Mouse (Mus musculus) heart, postnatal 0 days (tissue): ENCODE data around the gene Chrd. TPM values are rescaled to one million over a fixed set of nuclear protein-coding genes. Genes with fewer than 3 reads are reported as not detected.
A peak's percentile ranks its signal among the peaks of the same experiment; 100 is the strongest.

ENCODE experiments used
- ATAC-seq: fragments of 200-750 bp; cut with Nextera tagmentation; 2 replicates; pipeline ENCODE4 v1.8.0; 2017; ENCODE audit warnings: low read depth, moderate number of reproducible peaks, moderate library complexity; ENCODE audit not compliant: insufficient read depth
- DNase-seq: peaks from one replicate; pipeline ENCODE4 v3.0.0-alpha.2; 2016; ENCODE audit warnings: low spot score
- H3K27ac ChIP-seq: fragments of 300-500 bp; sonication (generic); 2 replicates; pipeline ENCODE4 v1.5.1; 2014; ENCODE audit warnings: low read depth, mild to moderate bottlenecking
- H3K27me3 ChIP-seq: fragments of 300-500 bp; sonication (generic); 2 replicates; pipeline ENCODE4 v1.6.1; 2014; ENCODE audit warnings: low read length, mixed read lengths; ENCODE audit not compliant: control insufficient read depth, insufficient read depth
- H3K36me3 ChIP-seq: fragments of 300-500 bp; sonication (generic); replicated peaks from 2 replicates; pipeline ENCODE4 v1.6.1; 2014; ENCODE audit warnings: low read length, mixed read lengths; ENCODE audit not compliant: control insufficient read depth, insufficient read depth
- H3K4me1 ChIP-seq: fragments of 300-500 bp; sonication (generic); 2 replicates; pipeline ENCODE4 v1.6.1; 2014; ENCODE audit warnings: antibody characterized with exemption; ENCODE audit not compliant: control insufficient read depth, insufficient read depth
- H3K4me2 ChIP-seq: fragments of 300-500 bp; sonication (generic); 2 replicates; pipeline ENCODE4 v1.6.1; 2014; ENCODE audit warnings: low read depth, mild to moderate bottlenecking, low read length, moderate library complexity
- H3K4me3 ChIP-seq: fragments of 300-500 bp; sonication (generic); 2 replicates; pipeline ENCODE4 v1.5.1; 2014; ENCODE audit warnings: low read depth, low read length
- H3K9ac ChIP-seq: fragments of 300-500 bp; sonication (generic); replicated peaks from 2 replicates; pipeline ENCODE4 v1.6.1; 2014; ENCODE audit warnings: low read depth, low read length, mixed read lengths
- H3K9me3 ChIP-seq: fragments of 300-500 bp; sonication (generic); replicated peaks from 2 replicates; pipeline ENCODE4 v1.6.1; 2016; ENCODE audit warnings: low read length; ENCODE audit not compliant: control insufficient read depth
- CTCF ChIP-seq: IDR thresholded peaks from 2 replicates; pipeline ENCODE4 v1.5.1; 2016; ENCODE audit warnings: antibody characterized with exemption, control low read depth, low read depth
- EP300 ChIP-seq: IDR thresholded peaks from 2 replicates; pipeline ENCODE4 v1.6.1; 2016; ENCODE audit warnings: antibody characterized with exemption, low read depth
- WGBS: fragments of 180-500 bp; shearing (Covaris S2); extraction: QIAGEN DNeasy Blood & Tissue Kit; methylation state at CpG from one replicate; pipeline ENCODE4 v1.1.7; 2014; 5-methylcytosine and 5-hydroxymethylcytosine counted together
- polyA plus RNA-seq: library from polyadenylated mRNA; unstranded; fragments of >200 nt; fragmentation: Nextera tagmentation; extraction: Ambion mirVana; gene quantifications from 2 replicates; pipeline ENCODE4 v1.2.1, GENCODE M21; 2015
- total RNA-seq: library from RNA; depleted of rRNA; stranded (reverse); fragments of >200 nt; gene quantifications from 2 replicates; pipeline ENCODE4 v1.2.3, GENCODE M21; 2014; ENCODE audit warnings: low replicate concordance

The Chrd gene
- total and polyA plus RNA-seq, 2 experiments from 2014 or later, result 0.49 to 9.7 TPM

DNA sequence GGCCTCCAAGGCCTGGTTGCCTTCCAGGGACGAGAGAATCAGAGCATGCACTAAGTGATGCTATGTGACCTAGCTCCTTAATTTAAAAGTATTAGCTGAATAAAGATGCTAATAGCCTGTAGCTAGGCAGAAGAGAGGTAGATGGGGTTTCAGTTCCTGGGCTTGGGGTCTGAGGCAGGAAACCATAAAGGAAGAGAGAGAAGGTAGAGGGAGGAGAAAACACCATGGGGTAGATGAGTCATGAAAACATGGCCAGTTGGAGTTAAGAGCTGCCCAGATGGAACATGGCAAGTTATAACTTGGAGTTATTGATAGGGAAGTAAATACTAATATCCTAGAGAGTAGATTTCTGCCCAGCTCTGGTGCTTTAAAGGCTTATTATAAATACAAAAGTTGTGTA, 24.5 kb downstream of the Chrd start:
- WGBS, result 64% methylated on average over 1 of the region's 1 CpGs
- Histone ChIP-seq H3K4me1 (no peaks in the 10 kb centered on the region), H3K9ac (no peak overlapping the region), H3K27ac (no peak overlapping the region), H3K9me3 (no peaks in the 10 kb centered on the region), H3K4me2 (no peak overlapping the region), H3K27me3 (no peaks in the 10 kb centered on the region), H3K36me3 (no peaks in the 10 kb centered on the region), H3K4me3 (no peak overlapping the region)
- no peak for TF ChIP-seq CTCF
- no peak for TF ChIP-seq EP300
- ATAC-seq, result no peak
- no peak for DNase-seq

DNA sequence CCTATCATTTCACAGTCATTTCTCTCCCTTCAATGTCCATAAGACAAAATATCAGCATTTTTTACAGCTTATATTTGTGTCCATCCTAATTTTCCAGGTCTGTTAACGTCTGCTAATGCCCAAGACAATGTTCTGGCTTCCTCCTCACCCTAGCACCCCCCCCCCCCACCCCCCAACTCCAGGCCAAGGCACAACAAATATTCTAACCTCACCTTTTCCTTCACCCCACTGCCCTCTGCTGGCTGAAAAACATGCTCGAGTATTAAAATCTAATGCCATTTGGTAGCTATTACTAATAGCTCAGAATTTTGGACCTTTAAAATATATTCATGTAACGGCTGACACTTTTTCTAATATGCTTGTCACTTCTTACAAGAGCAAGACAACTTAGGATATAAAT, 28.8 kb downstream of the Chrd start:
- DNase-seq (peak; percentile 23), ATAC-seq (no peak)
- no peak overlapping the region for H3K9ac ChIP-seq
- 5% methylated on average over 3 of the region's 3 CpGs for whole genome bisulfite sequencing
- H3K9me3 ChIP-seq, result no peaks in the 10 kb centered on the region
- H3K27me3 ChIP-seq, result no peaks in the 10 kb centered on the region
- H3K27ac ChIP-seq, result no peak overlapping the region
- H3K4me3 ChIP-seq, result no peak overlapping the region
- TF ChIP-seq CTCF, result peak; percentile 65
- no peak for TF ChIP-seq EP300
- no peak overlapping the region for H3K4me2 ChIP-seq
- no peaks in the 10 kb centered on the region for H3K36me3 ChIP-seq
- H3K4me1 ChIP-seq, result no peaks in the 10 kb centered on the region

DNA sequence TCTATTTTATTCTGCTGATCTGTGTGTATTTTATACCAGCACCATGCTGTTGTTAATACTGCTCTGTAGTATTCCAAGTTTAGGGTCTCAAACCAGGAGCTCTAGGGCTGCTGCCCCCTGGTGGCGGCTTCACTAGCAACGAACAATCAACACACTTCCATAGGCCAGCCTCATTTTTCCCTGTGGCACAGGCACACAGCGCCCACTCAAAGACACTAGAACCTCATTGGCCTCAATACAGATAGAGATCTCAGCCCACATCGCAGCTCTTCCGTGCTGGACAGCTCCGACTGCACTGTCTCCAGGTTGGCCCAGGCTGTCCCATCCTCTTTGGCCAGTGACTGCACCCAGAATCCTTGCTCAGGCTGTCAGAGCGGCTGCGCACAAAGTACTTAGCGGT, 32.3 kb downstream of the Chrd start:
- Histone ChIP-seq H3K27me3 (no peaks in the 10 kb centered on the region), H3K9ac (no peak overlapping the region), H3K4me1 (no peaks in the 10 kb centered on the region), H3K4me2 (no peak overlapping the region), H3K36me3 (no peaks in the 10 kb centered on the region), H3K9me3 (no peaks in the 10 kb centered on the region), H3K27ac (no peak overlapping the region), H3K4me3 (no peak overlapping the region)
- no peak for DNase-seq
- TF ChIP-seq CTCF (peak; percentile 39), EP300 (no peak)
- 40% methylated on average over 9 of the region's 9 CpGs for WGBS
- ATAC-seq, result no peak

DNA sequence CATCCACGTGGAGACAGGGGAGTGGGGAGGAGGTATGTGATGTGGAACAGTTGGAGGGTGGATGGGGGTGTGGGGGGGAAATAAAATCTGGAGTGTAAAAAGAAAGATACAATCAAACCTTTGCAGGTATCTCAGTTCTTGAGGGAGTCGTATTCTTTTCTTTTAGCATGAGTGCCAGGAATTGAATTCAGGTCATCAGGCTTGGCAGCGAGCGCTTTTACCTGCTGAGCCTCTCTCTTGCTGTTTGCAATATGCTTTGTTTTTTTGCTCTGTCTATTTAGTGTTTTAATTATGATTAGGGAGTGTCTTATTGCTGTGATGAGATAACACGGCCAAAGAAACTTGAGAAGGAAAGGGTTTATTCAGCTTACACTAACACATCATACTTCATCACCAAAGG, 42.1 kb downstream of the Chrd start:
- H3K27me3 ChIP-seq, result no peaks in the 10 kb centered on the region
- H3K27ac ChIP-seq, result no peak overlapping the region
- no peaks in the 10 kb centered on the region for H3K4me1 ChIP-seq
- no peak for TF ChIP-seq CTCF
- no peak for TF ChIP-seq EP300
- WGBS, result 66% methylated on average over 5 of the region's 5 CpGs
- no peaks in the 10 kb centered on the region for H3K9me3 ChIP-seq
- H3K9ac ChIP-seq, result no peak overlapping the region
- no peaks in the 10 kb centered on the region for H3K36me3 ChIP-seq
- H3K4me3 ChIP-seq, result no peak overlapping the region
- ATAC-seq, result no peak
- H3K4me2 ChIP-seq, result no peak overlapping the region
- no peak for DNase-seq

DNA sequence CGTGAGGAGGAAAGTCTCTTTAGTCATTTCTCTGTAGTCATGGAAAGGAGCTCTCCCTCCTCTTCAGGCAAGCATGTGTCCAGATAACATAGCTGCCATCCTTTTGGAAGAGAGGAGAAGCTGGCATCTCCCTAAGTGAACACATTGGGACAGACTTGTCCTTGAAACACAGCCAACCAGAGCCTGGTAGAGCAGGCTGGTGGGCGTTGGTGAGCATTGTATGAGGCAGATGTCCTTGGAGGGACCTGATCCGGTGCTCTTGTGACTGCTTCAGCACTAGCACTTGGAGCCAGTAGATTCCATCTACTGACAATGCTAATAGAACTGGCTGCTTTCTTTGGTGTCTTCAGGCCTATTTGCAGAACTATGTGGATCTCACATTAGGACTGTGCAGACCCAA, 46.9 kb downstream of the Chrd start:
- Histone ChIP-seq H3K27ac (no peak overlapping the region), H3K4me3 (no peak overlapping the region), H3K36me3 (no peaks in the 10 kb centered on the region), H3K9me3 (no peaks in the 10 kb centered on the region), H3K27me3 (no peaks in the 10 kb centered on the region), H3K4me1 (no peaks in the 10 kb centered on the region), H3K9ac (no peak overlapping the region), H3K4me2 (no peak overlapping the region)
- no peak for DNase-seq
- ATAC-seq, result no peak
- TF ChIP-seq EP300 (no peak), CTCF (no peak)
- 63% methylated on average over 3 of the region's 3 CpGs for WGBS

DNA sequence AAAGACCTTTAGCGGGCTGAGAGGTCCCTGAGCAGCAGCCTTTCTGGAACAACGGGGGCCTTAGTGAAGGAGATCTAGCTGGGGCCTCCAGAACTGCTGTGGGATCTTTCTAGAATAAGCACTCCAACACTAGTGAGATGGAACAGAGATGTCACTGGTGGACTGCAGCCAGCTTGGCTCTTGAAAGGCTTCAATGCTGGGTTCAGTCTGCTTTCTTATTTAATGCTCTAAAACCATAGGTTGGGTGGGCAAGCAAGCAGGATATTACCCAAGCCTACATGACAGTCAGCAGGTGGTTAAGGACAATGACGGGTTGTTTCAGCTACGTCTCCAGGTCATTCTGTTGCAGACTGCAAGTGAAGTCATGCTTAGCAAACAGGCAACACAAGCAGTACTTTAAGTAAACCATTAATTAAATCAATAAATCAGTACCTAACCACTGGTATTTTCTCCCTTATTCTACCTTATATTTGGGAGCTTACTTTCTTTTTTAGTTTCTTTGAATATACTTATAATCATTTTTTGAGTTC, 48.2 kb downstream of the Chrd start:
- Histone ChIP-seq H3K4me2 (no peak overlapping the region), H3K9me3 (no peaks in the 10 kb centered on the region), H3K27me3 (no peaks in the 10 kb centered on the region), H3K27ac (no peak overlapping the region), H3K4me3 (no peak overlapping the region), H3K36me3 (no peaks in the 10 kb centered on the region), H3K4me1 (no peaks in the 10 kb centered on the region), H3K9ac (no peak overlapping the region)
- ATAC-seq (no peak), DNase-seq (no peak)
- no peak for TF ChIP-seq EP300
- no peak for TF ChIP-seq CTCF
- WGBS, result 70% methylated on average over 4 of the region's 4 CpGs
